Mouse (Mus musculus) liver, postnatal 0 days (tissue): ENCODE results near the gene Nucb1.

Experiments used
- CTCF ChIP-seq: sonication (generic); IDR thresholded peaks from 2 replicates; pipeline ENCODE4 v1.5.1; 2016; ENCODE audit warnings: antibody characterized with exemption, low read depth
- EP300 ChIP-seq: IDR thresholded peaks from 2 replicates; pipeline ENCODE4 v1.6.1; 2016; ENCODE audit warnings: antibody characterized with exemption, low read depth, mild to moderate bottlenecking

DNA sequence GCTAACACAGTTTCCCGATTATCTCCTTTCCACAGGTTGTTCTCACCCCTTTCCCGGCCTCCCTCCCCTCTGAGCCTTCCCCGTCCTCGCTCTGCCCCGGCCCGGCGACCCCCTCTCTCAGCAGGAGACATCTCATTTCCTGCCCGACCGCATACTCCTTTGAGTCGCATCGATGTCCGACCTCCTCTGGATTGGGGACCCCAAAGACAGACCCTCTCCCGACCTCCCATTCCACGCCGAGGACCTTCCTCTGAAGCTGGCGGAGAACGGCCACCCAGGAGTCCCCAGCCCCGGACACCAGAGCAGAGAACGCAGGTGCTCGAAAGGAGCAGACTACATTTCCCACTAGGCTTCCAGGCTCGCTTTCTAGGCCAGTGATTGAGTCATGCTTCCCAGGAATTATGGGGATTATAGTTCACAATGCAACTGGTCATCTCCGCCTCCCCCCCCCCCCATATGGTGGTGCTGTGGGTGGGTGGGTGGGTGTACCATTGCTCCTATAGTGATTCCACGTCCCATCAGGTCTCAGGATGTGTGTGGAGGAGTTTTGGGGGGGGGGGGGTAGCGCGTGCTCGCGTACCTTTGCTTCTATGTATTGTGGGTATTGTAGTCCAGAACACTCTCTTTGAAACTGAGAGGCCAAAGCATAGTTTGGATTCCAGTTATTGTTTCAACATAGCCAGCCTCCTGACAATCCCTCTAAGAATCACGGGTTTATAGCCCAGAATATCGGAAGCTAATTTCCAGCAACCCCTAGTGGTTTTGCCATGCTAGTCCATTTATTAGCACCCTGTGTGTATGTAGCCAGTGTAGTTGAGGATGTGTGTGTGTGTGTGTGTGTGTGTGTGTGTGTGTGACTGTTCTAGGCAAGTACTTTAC lies 28.2 kb upstream of the Nucb1 start:
- TF ChIP-seq EP300: no peak
- TF ChIP-seq CTCF: peak; percentile 41
